Mouse (Mus musculus): ENCODE results near the gene Bcl2a1b. TPM values are rescaled to one million over a fixed set of nuclear protein-coding genes. Genes with fewer than 3 reads are reported as not detected.
"Not testable (repeated sequence)": the region's sequence is repeated elsewhere in the genome, so short reads cannot be mapped to it uniquely, and the experiment has no call there.

The Bcl2a1b gene
- total and polyA plus RNA-seq, 2 experiments from 2014 or later = 0.38 to 2.8 TPM

GRCm38 (mm10) chr9:89208939-89209338 is 9.9 kb downstream of the Bcl2a1b start:
- 69% methylated on average over 1 of the region's 1 CpGs for WGBS
- DNase-seq (ENCODE audit: low spot score); ATAC-seq (ENCODE audit: low FRiP score); H3K27ac ChIP-seq (ENCODE audit: low read depth, low read length); H3K9me3 ChIP-seq (ENCODE audit: low read length); H3K4me2 ChIP-seq (ENCODE audit: low read depth, low read length, poor library complexity, severe bottlenecking); H3K27me3 ChIP-seq (ENCODE audit: insufficient read depth, low read length); H3K36me3 ChIP-seq (ENCODE audit: insufficient read depth, low read length); H3K9ac ChIP-seq (replicated peaks; ENCODE audit: low read length, poor library complexity, severe bottlenecking); H3K4me1 ChIP-seq (ENCODE audit: insufficient read depth, low read length); H3K4me3 ChIP-seq (ENCODE audit: low read depth, low read length): not testable (repeated sequence)

- Histone ChIP-seq H3K27ac (ENCODE audit: low read depth, low read length) (peak within 1 kb of the TSS; percentile 62), H3K4me3 (ENCODE audit: low read depth, low read length) (peak within 1 kb of the TSS; percentile 28), H3K4me2 (ENCODE audit: low read depth, low read length, poor library complexity, severe bottlenecking) (peak within 1 kb of the TSS; percentile 34)
- not testable (repeated sequence) for H3K9ac ChIP-seq (replicated peaks; ENCODE audit: low read length, poor library complexity, severe bottlenecking); H3K36me3 ChIP-seq (ENCODE audit: insufficient read depth, low read length); H3K4me1 ChIP-seq (ENCODE audit: insufficient read depth, low read length); H3K27me3 ChIP-seq (ENCODE audit: insufficient read depth, low read length); H3K9me3 ChIP-seq (ENCODE audit: low read length)
- TF ChIP-seq CTCF (IDR thresholded peaks at IDR 0.05) = peak; percentile 48
- 27% methylated on average over 8 of the region's 12 CpGs for WGBS
- peak; percentile 32 for DNase-seq (ENCODE audit: low spot score)
- peak; percentile 85 for ATAC-seq (ENCODE audit: low FRiP score)
These were observed 11.5 kb downstream of the Bcl2a1b start, which contains the start of gene Mthfs for GRCm38 (mm10) chr9:89210353-89211064. Mthfs (plus strand) TSS chr9:89210676.

- ATAC-seq (ENCODE audit: low FRiP score) = peak; percentile 93
- peak overlapping the region; percentile 32; the same call in 1 of the 2 replicates for H3K4me2 ChIP-seq (ENCODE audit: low read depth, low read length, poor library complexity, severe bottlenecking)
- H3K9me3 ChIP-seq (ENCODE audit: low read length); H3K27ac ChIP-seq (ENCODE audit: low read depth, low read length); H3K27me3 ChIP-seq (ENCODE audit: insufficient read depth, low read length); H3K36me3 ChIP-seq (ENCODE audit: insufficient read depth, low read length); H3K9ac ChIP-seq (replicated peaks; ENCODE audit: low read length, poor library complexity, severe bottlenecking); H3K4me1 ChIP-seq (ENCODE audit: insufficient read depth, low read length): not testable (repeated sequence)
- H3K4me3 ChIP-seq (ENCODE audit: low read depth, low read length) = peak overlapping the region; percentile 28
- WGBS = 9% methylated on average over 14 of the region's 44 CpGs
- DNase-seq (ENCODE audit: low spot score) = peak; percentile 2
These were observed 12.3 kb downstream of the Bcl2a1b start for GRCm38 (mm10) chr9:89211065-89211858.

GRCm38 (mm10) chr9:89212428-89212827 is 13.4 kb downstream of the Bcl2a1b start:
- 70% methylated on average over 1 of the region's 1 CpGs for WGBS
- not testable (repeated sequence) for H3K9me3 ChIP-seq (ENCODE audit: low read length); H3K4me3 ChIP-seq (ENCODE audit: low read depth, low read length); H3K36me3 ChIP-seq (ENCODE audit: insufficient read depth, low read length); DNase-seq (ENCODE audit: low spot score); H3K9ac ChIP-seq (replicated peaks; ENCODE audit: low read length, poor library complexity, severe bottlenecking); ATAC-seq (ENCODE audit: low FRiP score); H3K27me3 ChIP-seq (ENCODE audit: insufficient read depth, low read length); H3K27ac ChIP-seq (ENCODE audit: low read depth, low read length); H3K4me1 ChIP-seq (ENCODE audit: insufficient read depth, low read length); H3K4me2 ChIP-seq (ENCODE audit: low read depth, low read length, poor library complexity, severe bottlenecking)
- TF ChIP-seq CTCF (IDR thresholded peaks at IDR 0.05) = peak; percentile 33

GRCm38 (mm10) chr9:89218174-89218573 is 19.2 kb downstream of the Bcl2a1b start:
- not testable (repeated sequence) for H3K27me3 ChIP-seq (ENCODE audit: insufficient read depth, low read length); H3K36me3 ChIP-seq (ENCODE audit: insufficient read depth, low read length); H3K4me1 ChIP-seq (ENCODE audit: insufficient read depth, low read length); H3K9me3 ChIP-seq (ENCODE audit: low read length); H3K27ac ChIP-seq (ENCODE audit: low read depth, low read length); DNase-seq (ENCODE audit: low spot score); H3K4me2 ChIP-seq (ENCODE audit: low read depth, low read length, poor library complexity, severe bottlenecking); ATAC-seq (ENCODE audit: low FRiP score); H3K9ac ChIP-seq (replicated peaks; ENCODE audit: low read length, poor library complexity, severe bottlenecking); H3K4me3 ChIP-seq (ENCODE audit: low read depth, low read length)
- WGBS = 83% methylated on average over 4 of the region's 4 CpGs

GRCm38 (mm10) chr9:89219668-89220067 is 20.7 kb downstream of the Bcl2a1b start:
- H3K4me1 ChIP-seq (ENCODE audit: insufficient read depth, low read length); H3K27ac ChIP-seq (ENCODE audit: low read depth, low read length); DNase-seq (ENCODE audit: low spot score); H3K4me2 ChIP-seq (ENCODE audit: low read depth, low read length, poor library complexity, severe bottlenecking); H3K36me3 ChIP-seq (ENCODE audit: insufficient read depth, low read length); H3K27me3 ChIP-seq (ENCODE audit: insufficient read depth, low read length); H3K9ac ChIP-seq (replicated peaks; ENCODE audit: low read length, poor library complexity, severe bottlenecking); ATAC-seq (ENCODE audit: low FRiP score); H3K4me3 ChIP-seq (ENCODE audit: low read depth, low read length); H3K9me3 ChIP-seq (ENCODE audit: low read length): not testable (repeated sequence)
- WGBS = 91% methylated on average over 3 of the region's 4 CpGs

GRCm38 (mm10) chr9:89220704-89221287 is 21.8 kb downstream of the Bcl2a1b start:
- not testable (repeated sequence) for H3K4me1 ChIP-seq (ENCODE audit: insufficient read depth, low read length); H3K4me3 ChIP-seq (ENCODE audit: low read depth, low read length); H3K9me3 ChIP-seq (ENCODE audit: low read length); H3K4me2 ChIP-seq (ENCODE audit: low read depth, low read length, poor library complexity, severe bottlenecking); H3K9ac ChIP-seq (replicated peaks; ENCODE audit: low read length, poor library complexity, severe bottlenecking); H3K36me3 ChIP-seq (ENCODE audit: insufficient read depth, low read length); ATAC-seq (ENCODE audit: low FRiP score); H3K27ac ChIP-seq (ENCODE audit: low read depth, low read length); DNase-seq (ENCODE audit: low spot score); H3K27me3 ChIP-seq (ENCODE audit: insufficient read depth, low read length)
- WGBS = 91% methylated on average over 6 of the region's 6 CpGs

Measured in midbrain, postnatal 0 days (tissue).